Mouse (Mus musculus) kidney, embryonic 14.5 days (tissue): ENCODE measurements at regions not wholly inside any gene's neighbourhood (a gene's known extent, or its start where the extent isn't known, plus 50 kb on each side); places are given as distances from the start of the nearest gene placed in this dataset.
"Not testable (repeated sequence)": the region's sequence is repeated elsewhere in the genome, so short reads cannot be mapped to it uniquely, and the experiment has no call there.

Experiments
- ATAC-seq: fragments of 200-750 bp; cut with Nextera tagmentation; 2 replicates; pipeline ENCODE4 v1.8.0; 2017; ENCODE audit warnings: moderate number of reproducible peaks, mild to moderate bottlenecking, moderate TSS enrichment, moderate library complexity; ENCODE audit not compliant: low FRiP score, low TSS enrichment
- H3K27ac ChIP-seq: fragments of 300-500 bp; sonication (generic); 2 replicates; pipeline ENCODE4 v1.5.1; 2014; ENCODE audit warnings: low read depth, mild to moderate bottlenecking, low read length, moderate library complexity, mixed read lengths
- H3K27me3 ChIP-seq: fragments of 300-500 bp; sonication (generic); 2 replicates; pipeline ENCODE4 v1.6.1; 2014; ENCODE audit warnings: mild to moderate bottlenecking, low read length; ENCODE audit not compliant: control insufficient read depth, insufficient read depth
- H3K36me3 ChIP-seq: fragments of 300-500 bp; sonication (generic); 2 replicates; pipeline ENCODE4 v1.6.1; 2014; ENCODE audit warnings: low read length, mixed read lengths; ENCODE audit not compliant: control insufficient read depth, insufficient read depth
- H3K4me1 ChIP-seq: fragments of 300-500 bp; sonication (generic); 2 replicates; pipeline ENCODE4 v1.6.1; 2014; ENCODE audit warnings: low read length, mixed read lengths; ENCODE audit not compliant: control insufficient read depth, insufficient read depth
- H3K4me2 ChIP-seq: fragments of 300-500 bp; sonication (generic); replicated peaks from 2 replicates; pipeline ENCODE4 v1.6.1; 2014; ENCODE audit warnings: low read depth, mild to moderate bottlenecking, low read length
- H3K4me3 ChIP-seq: fragments of 300-500 bp; sonication (generic); 2 replicates; pipeline ENCODE4 v1.5.1; 2014; ENCODE audit warnings: mild to moderate bottlenecking, low read length
- H3K9ac ChIP-seq: fragments of 300-500 bp; sonication (generic); 2 replicates; pipeline ENCODE4 v1.6.1; 2014; ENCODE audit warnings: low read depth, mild to moderate bottlenecking, low read length, moderate library complexity
- H3K9me3 ChIP-seq: fragments of 300-500 bp; sonication (generic); 2 replicates; pipeline ENCODE4 v1.6.1; 2016; ENCODE audit warnings: low read length; ENCODE audit not compliant: control insufficient read depth
- WGBS: fragments of 180-500 bp; shearing (Covaris S2); extraction: QIAGEN DNeasy Blood & Tissue Kit; methylation state at CpG from one replicate; pipeline ENCODE4 v1.1.7; 2014; 5-methylcytosine and 5-hydroxymethylcytosine counted together

- Histone ChIP-seq H3K27me3 (no peaks in the 10 kb centered on the region), H3K4me2 (no peak overlapping the region), H3K36me3 (no peaks in the 10 kb centered on the region), H3K4me1 (no peaks in the 10 kb centered on the region), H3K4me3 (no peak overlapping the region), H3K9ac (no peak overlapping the region), H3K9me3 (no peaks in the 10 kb centered on the region), H3K27ac (no peak overlapping the region)
- WGBS, result 57% methylated on average over 4 of the region's 4 CpGs
- no peak for ATAC-seq
These were observed 99.1 kb upstream of the Ubl3 start for GRCm38 (mm10) chr5:148651736-148652135.

GRCm38 (mm10) chr5:148649573-148649972 lies 97.0 kb upstream of the Ubl3 start:
- not testable (repeated sequence) for H3K4me1 ChIP-seq, H3K27ac ChIP-seq, H3K4me2 ChIP-seq, H3K9ac ChIP-seq, H3K36me3 ChIP-seq, H3K4me3 ChIP-seq, H3K27me3 ChIP-seq, ATAC-seq, H3K9me3 ChIP-seq
- WGBS, result 97% methylated on average over 7 of the region's 7 CpGs

- Histone ChIP-seq H3K27me3 (no peaks in the 10 kb centered on the region), H3K36me3 (no peaks in the 10 kb centered on the region), H3K27ac (no peak overlapping the region), H3K9me3 (no peaks in the 10 kb centered on the region), H3K9ac (no peak overlapping the region), H3K4me2 (no peak overlapping the region), H3K4me3 (no peak overlapping the region), H3K4me1 (peaks cover 9% of the 10 kb centered on the region; the same call in 1 of the 2 replicates)
- ATAC-seq, result no peak
- 80% methylated on average over 9 of the region's 9 CpGs for WGBS
These were observed 96.5 kb upstream of the Ubl3 start for GRCm38 (mm10) chr5:148649123-148649522.

- Histone ChIP-seq H3K9ac (no peak overlapping the region), H3K27me3 (no peaks in the 10 kb centered on the region), H3K4me3 (no peak overlapping the region), H3K4me2 (no peak overlapping the region), H3K36me3 (no peaks in the 10 kb centered on the region), H3K9me3 (no peaks in the 10 kb centered on the region), H3K27ac (no peak overlapping the region), H3K4me1 (peaks cover 9% of the 10 kb centered on the region; the same call in 1 of the 2 replicates)
- WGBS, result 61% methylated on average over 2 of the region's 2 CpGs
- no peak for ATAC-seq
These were observed 95.1 kb upstream of the Ubl3 start for GRCm38 (mm10) chr5:148647644-148648043.

- no peak overlapping the region for H3K4me2 ChIP-seq
- H3K9me3 ChIP-seq, result no peaks in the 10 kb centered on the region
- H3K9ac ChIP-seq, result no peak overlapping the region
- peaks cover 9% of the 10 kb centered on the region; the same call in 1 of the 2 replicates for H3K4me1 ChIP-seq
- WGBS, result 27% methylated on average over 4 of the region's 4 CpGs
- peak; percentile 41; the same call in 1 of the 2 replicates for ATAC-seq
- no peaks in the 10 kb centered on the region for H3K36me3 ChIP-seq
- no peaks in the 10 kb centered on the region for H3K27me3 ChIP-seq
- H3K4me3 ChIP-seq, result no peak overlapping the region
- peak overlapping the region; percentile 31; the same call in 1 of the 2 replicates for H3K27ac ChIP-seq
These were observed 93.2 kb upstream of the Ubl3 start for GRCm38 (mm10) chr5:148645772-148646171.

- 35% methylated on average over 10 of the region's 10 CpGs for WGBS
- no peaks in the 10 kb centered on the region for H3K9me3 ChIP-seq
- no peak overlapping the region for H3K9ac ChIP-seq
- no peaks in the 10 kb centered on the region for H3K36me3 ChIP-seq
- H3K4me2 ChIP-seq, result no peak overlapping the region
- peak overlapping the region; percentile 31; the same call in 1 of the 2 replicates for H3K27ac ChIP-seq
- no peak overlapping the region for H3K4me3 ChIP-seq
- peaks cover 9% of the 10 kb centered on the region; the same call in 1 of the 2 replicates for H3K4me1 ChIP-seq
- H3K27me3 ChIP-seq, result no peaks in the 10 kb centered on the region
- peak; percentile 63 for ATAC-seq
These were observed 92.6 kb upstream of the Ubl3 start for GRCm38 (mm10) chr5:148645191-148645681.

GRCm38 (mm10) chr5:148644345-148644744 lies 91.8 kb upstream of the Ubl3 start:
- no peaks in the 10 kb centered on the region for H3K9me3 ChIP-seq
- no peak for ATAC-seq
- no peaks in the 10 kb centered on the region for H3K27me3 ChIP-seq
- WGBS, result 95% methylated on average over 7 of the region's 7 CpGs
- H3K4me2 ChIP-seq, result no peak overlapping the region
- no peak overlapping the region for H3K9ac ChIP-seq
- H3K36me3 ChIP-seq, result no peaks in the 10 kb centered on the region
- H3K4me1 ChIP-seq, result peaks cover 9% of the 10 kb centered on the region; the same call in 1 of the 2 replicates
- no peak overlapping the region for H3K4me3 ChIP-seq
- no peak overlapping the region for H3K27ac ChIP-seq

GRCm38 (mm10) chr5:148641652-148642395 lies 89.2 kb upstream of the Ubl3 start:
- Histone ChIP-seq H3K9ac (no peak overlapping the region), H3K4me3 (no peak overlapping the region), H3K27ac (no peak overlapping the region), H3K9me3 (no peaks in the 10 kb centered on the region), H3K4me2 (no peak overlapping the region), H3K36me3 (no peaks in the 10 kb centered on the region), H3K27me3 (no peaks in the 10 kb centered on the region; the same call in 1 of the 2 replicates), H3K4me1 (peaks cover 9% of the 10 kb centered on the region; the same call in 1 of the 2 replicates)
- 40% methylated on average over 15 of the region's 15 CpGs for WGBS
- peak; percentile 29; the same call in 1 of the 2 replicates for ATAC-seq

- WGBS, result 35% methylated on average over 13 of the region's 14 CpGs
- ATAC-seq, result no peak
- Histone ChIP-seq H3K9me3 (no peaks in the 10 kb centered on the region), H3K4me3 (no peak overlapping the region), H3K4me2 (peak overlapping the region; percentile 22; the same call in 1 of the 2 replicates), H3K27ac (no peak overlapping the region), H3K27me3 (no peaks in the 10 kb centered on the region; the same call in 1 of the 2 replicates), H3K9ac (no peak overlapping the region), H3K4me1 (peaks cover 8% of the 10 kb centered on the region; the same call in 1 of the 2 replicates), H3K36me3 (no peaks in the 10 kb centered on the region)
These were observed 87.9 kb upstream of the Ubl3 start for GRCm38 (mm10) chr5:148640523-148640922.
